Mouse (Mus musculus) B cell, adult 62 days (primary cell): ENCODE measurements around the gene Lig1. TPM values are rescaled to one million over a fixed set of nuclear protein-coding genes. Genes with fewer than 3 reads are reported as not detected.

Experiments
- total RNA-seq: library from RNA; stranded (reverse); gene quantifications from 4 replicates; pipeline ENCODE4 v1.2.4, GENCODE M21; 2023

Gene Lig1
- total RNA-seq, result 27.4 to 31.7 TPM (median 31.1 TPM) in 4 replicates

DNA sequence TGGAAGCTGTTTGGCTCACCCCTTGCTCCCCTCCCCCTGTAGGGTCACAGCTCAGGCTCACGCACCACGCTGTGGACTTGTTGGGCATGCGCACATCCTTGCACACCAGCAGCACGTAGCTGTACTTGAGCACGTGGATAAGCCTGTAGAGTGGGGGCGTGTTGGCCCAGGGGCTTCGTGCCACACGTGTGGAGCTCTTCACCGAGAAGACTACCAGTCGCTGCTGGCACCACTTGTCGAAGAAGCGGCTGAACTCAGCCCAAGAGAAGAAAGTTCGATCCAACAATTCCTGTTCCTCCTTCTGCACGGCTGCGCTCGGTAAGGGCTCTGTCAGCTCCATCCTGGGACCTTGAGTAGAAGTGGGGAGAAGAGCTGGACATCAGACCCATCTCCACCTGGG lies at the start of gene Lig1:
Gene Lig1, plus strand, starts transcription at position 203 of the 400 bp plus-strand sequence.

DNA sequence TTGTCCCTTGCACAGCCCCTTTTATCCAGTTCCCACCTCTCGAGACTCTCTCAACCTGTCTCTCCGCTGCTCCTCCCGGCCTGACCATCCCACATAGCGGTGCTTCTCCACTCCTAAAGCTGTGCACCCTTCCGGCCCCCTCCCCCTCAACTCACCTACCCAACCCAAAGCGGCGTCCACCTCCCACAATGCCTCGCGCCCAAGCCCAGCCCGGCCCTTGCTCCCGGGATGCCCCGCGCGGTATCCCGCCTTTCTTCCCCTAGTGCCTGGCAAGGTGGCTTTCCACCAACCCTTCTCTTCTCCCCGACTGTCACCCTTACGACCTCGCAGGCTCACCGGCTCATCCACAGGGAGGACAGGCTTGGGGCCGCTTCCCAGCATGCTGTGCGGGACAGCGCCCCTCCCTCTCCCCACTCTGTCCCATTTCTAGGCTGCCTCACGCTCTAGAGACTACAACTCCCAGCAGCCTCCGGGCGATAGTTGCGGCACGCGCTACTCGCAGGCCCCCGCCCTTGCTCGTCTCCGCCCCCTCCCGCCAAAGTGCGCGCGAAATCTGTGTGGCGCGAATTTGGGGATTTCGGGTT lies 1.3 kb downstream of the Lig1 start, which contains the start of gene Zswim9:
Gene Zswim9, minus strand, starts transcription at position 414 of the 584 bp plus-strand sequence.

DNA sequence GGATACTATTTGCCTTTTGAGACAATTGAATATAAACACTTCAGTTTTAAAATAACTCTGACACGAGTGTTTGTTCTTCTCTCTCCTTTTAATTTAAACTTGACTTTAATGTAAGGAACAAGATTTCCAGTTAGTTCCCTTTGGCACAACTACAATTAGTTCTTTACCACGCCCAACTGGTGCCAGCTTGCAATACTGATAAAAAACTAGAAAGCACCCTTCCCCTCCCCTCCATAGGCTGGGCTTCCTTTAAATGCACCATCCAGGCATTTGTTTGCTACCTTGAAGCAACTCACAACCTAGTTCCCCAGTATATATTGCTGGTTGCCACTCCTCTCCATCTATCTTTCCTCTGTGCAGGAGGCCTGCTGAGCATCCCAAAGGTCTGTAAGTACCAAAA lies 47.2 kb downstream of the Lig1 start, which contains the start of gene Pla2g4c:
Gene Pla2g4c, plus strand, starts transcription at position 340 of the 400 bp plus-strand sequence.

Other genes with a start within 250 kb of the Lig1 start
- 88.1 to 101 TPM (median 92.6 TPM) in 4 replicates for gene Chmp2a, start 242.5 kb upstream of the Lig1 start, total RNA-seq
- gene Ube2m, start 239.0 kb upstream of the Lig1 start, total RNA-seq, result 76.5 to 89.6 TPM (median 83.2 TPM) in 4 replicates
- gene Mzf1, start 222.5 kb upstream of the Lig1 start, total RNA-seq, result 0.45 to 0.75 TPM (median 0.56 TPM) in 4 replicates
- not detected in 4 replicates for gene Vmn1r85, start 182.1 kb upstream of the Lig1 start, total RNA-seq
- not detected in 4 replicates for gene Vmn1r86, start 157.4 kb upstream of the Lig1 start, total RNA-seq
- gene Vmn1r87, start 137.1 kb upstream of the Lig1 start, total RNA-seq, result not detected in 4 replicates
- 0.17 to 0.28 TPM (median 0.21 TPM) in 3 of 4 replicates, not detected in the other for gene Vmn1r88, start 117.7 kb upstream of the Lig1 start, total RNA-seq
- not detected in 4 replicates for gene Vmn1r89, start 64.3 kb upstream of the Lig1 start, total RNA-seq
- 5.3 to 7.2 TPM (median 5.9 TPM) in 4 replicates for gene Zswim9, start 1.4 kb downstream of the Lig1 start, total RNA-seq
- 0.23 to 0.69 TPM (median 0.41 TPM) in 3 of 4 replicates, not detected in the other for gene Pla2g4c, start 47.4 kb downstream of the Lig1 start, total RNA-seq
- not detected in 4 replicates for gene Cabp5, start 120.8 kb downstream of the Lig1 start, total RNA-seq
- not detected in 4 replicates for gene Bsph1, start 173.6 kb downstream of the Lig1 start, total RNA-seq